Mouse (Mus musculus) forebrain, embryonic 15.5 days (tissue): ENCODE measurements at regions not wholly inside any gene's neighbourhood (a gene's known extent, or its start where the extent isn't known, plus 50 kb on each side); places are given as distances from the start of the nearest gene placed in this dataset.

Experiments
- ATAC-seq: fragments of 200-750 bp; cut with Nextera tagmentation; replicated peaks from 2 replicates; pipeline ENCODE4 v1.8.0; 2017; ENCODE audit warnings: mild to moderate bottlenecking, moderate TSS enrichment, moderate library complexity
- H3K27ac ChIP-seq: fragments of 300-500 bp; sonication (generic); replicated peaks from 2 replicates; pipeline ENCODE4 v1.5.1; 2015; ENCODE audit warnings: mild to moderate bottlenecking, inconsistent platforms
- H3K27me3 ChIP-seq: fragments of 300-500 bp; sonication (generic); 2 replicates; pipeline ENCODE4 v1.6.1; 2015; ENCODE audit warnings: inconsistent platforms
- H3K36me3 ChIP-seq: fragments of 300-500 bp; sonication (generic); 2 replicates; pipeline ENCODE4 v1.6.1; 2015; ENCODE audit warnings: mild to moderate bottlenecking, inconsistent platforms
- H3K4me1 ChIP-seq: fragments of 300-500 bp; sonication (generic); 2 replicates; pipeline ENCODE4 v1.6.1; 2015; ENCODE audit warnings: inconsistent platforms
- H3K4me2 ChIP-seq: fragments of 300-500 bp; sonication (generic); replicated peaks from 2 replicates; pipeline ENCODE4 v1.6.1; 2015; ENCODE audit warnings: mild to moderate bottlenecking, inconsistent platforms
- H3K4me3 ChIP-seq: fragments of 300-500 bp; sonication (generic); 2 replicates; pipeline ENCODE4 v1.5.1; 2015; ENCODE audit warnings: mild to moderate bottlenecking, inconsistent platforms
- H3K9ac ChIP-seq: fragments of 300-500 bp; sonication (generic); replicated peaks from 2 replicates; pipeline ENCODE4 v1.6.1; 2015; ENCODE audit warnings: mild to moderate bottlenecking, inconsistent platforms
- H3K9me3 ChIP-seq: fragments of 300-500 bp; sonication (generic); 2 replicates; pipeline ENCODE4 v1.6.1; 2016; ENCODE audit warnings: inconsistent platforms
- WGBS: fragments of 180-500 bp; shearing (Covaris S2); methylation state at CpG from one replicate; pipeline ENCODE4 v1.1.7; 2015; ENCODE audit warnings: mixed read lengths; 5-methylcytosine and 5-hydroxymethylcytosine counted together

DNA sequence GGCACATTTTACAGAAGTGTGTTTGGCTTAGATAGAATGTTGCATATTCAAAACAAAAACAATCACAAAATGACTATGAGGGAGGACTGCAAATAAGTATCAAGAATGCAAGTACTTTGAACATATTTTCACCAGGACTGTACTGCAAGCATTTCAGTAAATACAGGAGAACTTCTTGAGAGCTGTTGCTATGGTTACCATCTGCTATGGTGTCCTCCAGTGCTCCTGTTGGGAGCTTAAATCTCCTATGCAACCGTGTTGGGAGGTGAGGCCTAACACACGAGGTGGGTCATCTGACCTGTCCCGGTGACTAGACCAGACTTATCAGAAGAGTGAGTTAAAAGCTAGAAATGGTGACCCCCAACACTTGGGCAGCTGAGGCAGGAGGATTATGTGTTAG is 253.9 kb downstream of the 1500009L16Rik start:
- H3K27me3 ChIP-seq, result no peaks in the 10 kb centered on the region
- 36% methylated on average over 3 of the region's 3 CpGs for WGBS
- H3K9me3 ChIP-seq, result no peaks in the 10 kb centered on the region
- no peak overlapping the region for H3K4me3 ChIP-seq
- 0 out of 2 replicates have a peak, but pooled peaks have one; percentile 29 for ATAC-seq
- H3K4me1 ChIP-seq, result no peaks in the 10 kb centered on the region; the same call in 1 of the 2 replicates
- H3K9ac ChIP-seq, result no peak overlapping the region
- H3K36me3 ChIP-seq, result no peaks in the 10 kb centered on the region
- H3K4me2 ChIP-seq, result no peak overlapping the region
- no peak overlapping the region for H3K27ac ChIP-seq

DNA sequence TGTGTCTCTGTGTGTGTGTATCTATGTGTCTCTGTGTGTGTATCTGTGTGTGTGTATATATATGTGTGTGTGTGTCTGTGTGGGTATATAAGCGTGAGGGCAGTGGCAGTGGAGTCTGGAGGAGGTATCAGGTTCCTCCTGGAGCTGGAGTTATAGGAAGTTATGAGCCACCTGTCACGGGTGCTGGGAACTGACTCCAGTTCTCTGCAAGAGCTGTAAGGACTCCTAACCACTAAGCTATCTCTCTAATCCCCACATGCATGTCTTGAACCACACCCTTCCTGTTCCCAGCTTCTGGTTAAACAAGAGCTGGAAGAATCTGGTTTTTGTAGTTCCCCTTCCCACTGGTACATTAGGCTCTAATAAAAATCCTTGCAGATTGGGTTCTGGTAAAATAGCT is 257.3 kb downstream of the 1500009L16Rik start:
- ATAC-seq, result no peak
- no peak overlapping the region for H3K27ac ChIP-seq
- no peaks in the 10 kb centered on the region for H3K9me3 ChIP-seq
- peaks cover 5% of the 10 kb centered on the region for H3K4me1 ChIP-seq
- no peak overlapping the region for H3K4me3 ChIP-seq
- WGBS, result 95% methylated on average over 2 of the region's 2 CpGs
- no peak overlapping the region for H3K4me2 ChIP-seq
- no peaks in the 10 kb centered on the region for H3K36me3 ChIP-seq
- H3K9ac ChIP-seq, result no peak overlapping the region
- no peaks in the 10 kb centered on the region for H3K27me3 ChIP-seq

DNA sequence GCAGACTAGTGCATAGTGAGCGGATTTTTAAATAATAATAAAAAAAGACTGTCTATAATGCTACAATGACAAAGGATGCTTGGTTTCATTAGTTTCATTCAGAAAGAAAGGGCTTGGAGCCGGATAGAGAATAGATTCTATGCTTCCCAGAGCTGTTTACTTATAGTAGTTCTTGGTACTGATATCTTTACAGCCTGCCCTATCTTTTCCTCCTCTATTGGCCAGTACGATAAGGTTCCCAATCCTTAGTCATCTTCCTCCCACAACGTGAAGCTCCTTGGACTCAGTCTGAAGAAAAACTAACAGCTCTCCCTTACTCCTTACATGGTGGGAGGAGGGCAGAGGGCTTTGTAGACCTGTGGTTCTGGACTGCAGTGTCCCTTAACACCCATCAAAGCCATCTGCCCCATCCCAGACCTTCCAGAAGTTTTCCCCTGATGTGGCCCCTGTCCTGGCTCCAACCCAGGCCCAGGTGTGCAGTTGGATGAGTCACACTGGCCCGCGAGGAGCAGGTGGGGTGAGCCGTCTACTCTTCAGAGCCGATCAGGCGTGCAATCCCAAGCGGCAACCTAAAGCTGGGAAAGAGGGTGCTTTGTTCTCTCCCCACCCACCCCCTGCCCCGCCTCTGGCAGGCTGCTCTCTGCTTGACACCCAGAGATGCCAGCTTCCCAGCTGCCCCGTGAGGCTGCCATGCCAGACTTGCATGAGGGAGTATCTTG is 262.2 kb downstream of the 1500009L16Rik start:
- 29% methylated on average over 12 of the region's 12 CpGs for WGBS
- H3K4me3 ChIP-seq, result no peak overlapping the region
- no peak overlapping the region for H3K4me2 ChIP-seq
- peaks cover 11% of the 10 kb centered on the region for H3K4me1 ChIP-seq
- no peaks in the 10 kb centered on the region for H3K9me3 ChIP-seq
- no peak overlapping the region for H3K27ac ChIP-seq
- ATAC-seq, result peak; percentile 74
- H3K9ac ChIP-seq, result no peak overlapping the region
- no peaks in the 10 kb centered on the region for H3K27me3 ChIP-seq
- H3K36me3 ChIP-seq, result no peaks in the 10 kb centered on the region

DNA sequence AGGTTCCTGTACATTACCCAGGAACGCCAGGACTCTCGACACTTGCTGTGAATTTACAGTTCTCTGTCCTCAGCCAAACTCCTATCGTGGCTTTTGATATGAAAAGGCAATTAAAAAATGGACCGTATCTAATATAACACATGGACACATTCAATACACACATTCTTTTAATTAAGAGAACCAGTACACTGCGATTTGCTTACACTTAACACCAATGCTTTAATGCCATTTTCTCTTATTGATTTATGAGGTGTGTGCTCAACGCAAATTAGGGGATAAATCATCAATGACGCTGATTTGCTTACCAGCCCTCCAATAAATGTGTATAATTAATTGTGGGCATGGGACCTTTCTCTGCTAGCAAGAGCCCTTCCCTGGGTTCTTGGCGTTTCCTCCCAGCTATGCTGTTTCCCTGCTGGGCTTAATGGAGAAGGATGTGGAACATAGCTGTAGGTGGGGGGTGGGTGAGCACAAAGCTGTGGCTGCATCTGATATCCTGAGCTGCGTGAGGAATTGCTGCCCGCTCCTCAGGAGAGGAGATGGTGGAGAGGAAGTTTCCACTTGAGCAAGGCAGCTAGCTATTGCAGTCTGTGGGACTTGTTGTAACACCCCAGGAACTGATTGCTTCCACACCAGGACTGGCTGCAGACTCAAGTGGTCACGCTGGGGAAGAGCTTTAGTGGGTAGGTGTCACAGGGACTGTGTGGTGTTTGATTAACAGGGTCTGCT is 270.1 kb downstream of the 1500009L16Rik start:
- Histone ChIP-seq H3K4me2 (no peak overlapping the region), H3K9ac (no peak overlapping the region), H3K4me1 (no peaks in the 10 kb centered on the region), H3K36me3 (no peaks in the 10 kb centered on the region), H3K9me3 (no peaks in the 10 kb centered on the region), H3K27ac (no peak overlapping the region), H3K27me3 (no peaks in the 10 kb centered on the region), H3K4me3 (no peak overlapping the region)
- 85% methylated on average over 11 of the region's 11 CpGs for WGBS
- no peak for ATAC-seq

DNA sequence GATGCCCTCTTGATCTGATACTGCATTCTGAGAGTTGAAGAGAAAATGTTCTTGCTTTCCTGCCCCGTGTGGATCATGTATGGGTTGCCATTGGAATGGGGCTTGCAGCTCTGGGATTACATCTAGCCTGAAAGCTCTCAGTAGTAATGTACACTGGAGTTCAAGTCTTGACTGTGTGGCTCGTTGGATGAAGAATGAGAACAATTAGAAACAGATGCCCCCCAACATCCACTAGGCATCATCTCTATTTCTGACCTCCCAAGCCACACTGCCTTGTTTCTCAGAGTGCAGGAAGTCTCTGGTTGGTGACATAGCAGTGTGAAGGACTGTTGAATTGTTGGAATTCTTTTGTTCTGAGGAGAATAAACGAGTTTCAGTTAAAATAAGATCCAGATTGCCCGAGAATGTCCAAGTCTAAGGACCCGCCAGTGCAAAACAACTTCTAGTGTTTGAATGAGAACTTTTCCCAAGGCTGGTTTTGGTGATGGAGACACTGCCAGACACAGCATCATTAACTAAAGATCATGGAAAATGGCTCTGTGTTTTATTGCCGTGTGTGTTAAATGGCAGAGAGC is 272.4 kb downstream of the 1500009L16Rik start:
- Histone ChIP-seq H3K4me1 (no peaks in the 10 kb centered on the region), H3K27me3 (no peaks in the 10 kb centered on the region), H3K4me3 (no peak overlapping the region), H3K4me2 (no peak overlapping the region), H3K9ac (no peak overlapping the region), H3K36me3 (no peaks in the 10 kb centered on the region), H3K9me3 (no peaks in the 10 kb centered on the region), H3K27ac (no peak overlapping the region)
- ATAC-seq, result no peak
- 62% methylated on average over 6 of the region's 6 CpGs for WGBS

DNA sequence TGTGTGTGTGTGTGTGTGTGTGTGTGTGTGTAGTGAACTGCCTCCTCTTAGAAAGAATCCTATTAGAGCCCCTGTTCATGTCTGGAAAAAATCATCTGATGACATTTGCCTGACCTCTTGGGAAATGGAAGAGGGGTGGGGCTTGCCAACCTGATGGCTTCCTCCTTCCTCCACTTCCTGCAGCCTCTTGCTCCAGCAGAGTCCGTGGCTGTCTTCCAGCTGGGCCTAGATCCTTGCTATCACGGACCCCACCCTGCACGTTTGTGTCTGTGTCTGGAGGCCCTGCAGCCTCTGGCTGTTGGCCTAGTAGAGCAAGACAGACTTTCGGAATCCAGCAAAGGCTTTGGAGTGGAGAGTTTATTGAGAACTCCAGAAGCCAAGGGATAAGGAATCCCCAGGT is 273.2 kb downstream of the 1500009L16Rik start:
- ATAC-seq, result no peak
- H3K36me3 ChIP-seq, result no peaks in the 10 kb centered on the region
- H3K4me2 ChIP-seq, result no peak overlapping the region
- no peaks in the 10 kb centered on the region for H3K9me3 ChIP-seq
- no peaks in the 10 kb centered on the region for H3K4me1 ChIP-seq
- 81% methylated on average over 4 of the region's 4 CpGs for WGBS
- no peaks in the 10 kb centered on the region for H3K27me3 ChIP-seq
- H3K4me3 ChIP-seq, result no peak overlapping the region
- no peak overlapping the region for H3K9ac ChIP-seq
- H3K27ac ChIP-seq, result no peak overlapping the region

DNA sequence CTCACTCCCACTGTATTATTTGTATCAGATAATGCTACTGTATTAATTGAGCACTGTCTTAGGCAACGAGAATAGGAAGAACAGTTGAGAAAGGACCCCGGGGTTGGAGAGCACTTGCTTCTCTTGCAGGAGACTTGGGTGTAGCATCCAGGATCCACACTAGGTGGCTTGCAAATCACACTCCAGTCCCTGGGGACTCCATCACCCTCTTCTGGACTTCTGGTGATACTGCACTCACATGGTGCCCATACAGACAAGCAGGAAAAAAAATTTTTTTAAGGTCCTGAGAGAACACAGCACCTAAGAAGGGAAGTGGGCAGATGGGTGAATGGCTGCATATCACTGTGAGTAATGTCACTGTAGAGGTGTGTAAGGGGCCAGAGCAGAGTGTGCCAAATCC is 273.8 kb downstream of the 1500009L16Rik start:
- no peaks in the 10 kb centered on the region for H3K9me3 ChIP-seq
- H3K4me2 ChIP-seq, result no peak overlapping the region
- no peak overlapping the region for H3K27ac ChIP-seq
- H3K36me3 ChIP-seq, result no peaks in the 10 kb centered on the region
- ATAC-seq, result no peak
- no peaks in the 10 kb centered on the region for H3K27me3 ChIP-seq
- no peaks in the 10 kb centered on the region for H3K4me1 ChIP-seq
- 88% methylated on average over 2 of the region's 2 CpGs for WGBS
- no peak overlapping the region for H3K4me3 ChIP-seq
- H3K9ac ChIP-seq, result no peak overlapping the region

DNA sequence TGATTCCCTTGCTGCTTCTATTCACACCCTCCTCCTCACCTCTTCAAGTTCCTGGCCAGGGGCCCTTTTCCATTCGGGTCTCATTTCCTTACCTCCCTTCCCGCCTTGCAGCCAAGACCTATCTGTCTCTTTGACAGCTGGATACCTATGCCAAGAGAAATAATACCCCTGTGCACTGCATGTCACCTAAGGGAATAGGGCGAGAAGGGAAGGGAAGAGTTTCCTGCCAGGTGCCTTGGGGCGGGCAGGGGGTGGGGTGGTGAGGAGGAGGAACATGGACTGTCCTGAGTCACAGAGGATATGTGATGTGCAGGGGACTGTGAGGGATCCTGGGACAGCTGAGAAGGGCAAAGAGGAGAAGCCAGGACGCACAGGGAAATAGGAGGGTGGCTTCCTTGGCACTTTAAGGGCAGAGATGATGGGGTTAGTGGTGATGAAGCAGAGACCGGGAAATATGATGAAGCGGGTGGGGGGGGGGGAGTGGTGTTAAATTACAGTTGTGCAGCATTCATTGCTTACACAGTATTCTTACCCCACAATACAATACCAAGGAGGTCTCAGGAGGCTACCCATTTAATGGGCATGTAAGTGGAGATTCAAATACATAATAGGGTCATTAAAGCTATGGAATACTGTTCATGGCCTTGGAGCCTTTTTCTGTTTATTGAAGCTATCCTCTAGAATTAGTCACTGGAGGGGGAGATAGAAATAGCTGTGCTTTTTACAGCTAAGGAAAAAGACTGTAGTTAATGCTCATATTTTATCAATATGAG is 278.0 kb downstream of the 1500009L16Rik start:
- Histone ChIP-seq H3K4me3 (no peak overlapping the region), H3K36me3 (no peaks in the 10 kb centered on the region), H3K4me1 (no peaks in the 10 kb centered on the region), H3K27ac (no peak overlapping the region), H3K27me3 (no peaks in the 10 kb centered on the region), H3K4me2 (no peak overlapping the region), H3K9me3 (no peaks in the 10 kb centered on the region), H3K9ac (no peak overlapping the region)
- 78% methylated on average over 7 of the region's 7 CpGs for WGBS
- ATAC-seq, result no peak

DNA sequence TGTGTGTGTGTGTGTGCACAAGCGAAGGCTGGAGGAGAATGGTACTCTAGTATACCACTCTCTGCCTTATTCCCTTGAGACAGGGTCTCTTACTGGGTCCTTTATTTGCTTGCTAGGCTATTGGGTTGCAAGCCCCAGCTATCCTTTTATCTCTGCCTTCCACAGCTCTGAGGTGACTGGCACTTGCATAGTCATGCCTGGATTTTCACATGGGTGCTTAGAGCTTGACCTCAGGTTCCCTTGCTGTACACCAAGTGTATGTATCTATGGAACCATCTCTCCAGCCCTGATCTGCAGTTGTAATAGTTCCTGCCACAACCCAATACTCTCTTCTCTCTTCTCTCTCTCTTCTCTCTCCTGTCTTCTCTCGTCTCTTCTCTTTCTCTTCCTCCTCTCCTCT is 280.1 kb downstream of the 1500009L16Rik start:
- Histone ChIP-seq H3K27ac (no peak overlapping the region), H3K9ac (no peak overlapping the region), H3K4me3 (no peak overlapping the region), H3K4me2 (no peak overlapping the region), H3K9me3 (no peaks in the 10 kb centered on the region), H3K36me3 (no peaks in the 10 kb centered on the region), H3K27me3 (no peaks in the 10 kb centered on the region), H3K4me1 (no peaks in the 10 kb centered on the region)
- ATAC-seq, result no peak
- 69% methylated on average over 2 of the region's 2 CpGs for WGBS

DNA sequence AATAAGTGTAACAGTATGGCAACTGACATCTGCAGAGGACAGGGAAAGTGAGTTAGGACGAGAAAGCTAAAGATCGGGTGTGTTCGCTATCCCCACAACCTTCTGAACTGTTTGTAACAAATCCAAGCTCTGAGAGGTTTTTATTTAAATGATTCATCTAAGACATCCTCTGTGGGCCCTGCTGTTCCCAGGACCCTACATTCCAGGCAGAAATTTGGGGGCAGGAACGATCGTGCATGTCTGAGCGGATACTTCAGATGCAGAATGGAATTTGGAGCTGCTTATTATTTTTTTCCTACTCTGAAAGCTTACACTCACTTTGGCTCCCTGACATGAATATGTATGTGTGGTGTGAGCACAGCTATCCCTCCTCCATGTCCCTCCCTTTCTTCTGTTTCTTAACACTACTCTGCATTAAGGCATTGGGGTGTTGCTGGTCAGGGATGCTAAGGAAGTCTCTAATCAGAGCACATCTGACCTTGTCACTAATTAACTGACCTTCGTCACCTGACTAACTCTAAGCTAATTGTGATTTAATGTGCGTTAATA is 281.0 kb downstream of the 1500009L16Rik start:
- ATAC-seq, result no peak
- Histone ChIP-seq H3K9me3 (no peaks in the 10 kb centered on the region), H3K9ac (no peak overlapping the region), H3K4me3 (no peak overlapping the region), H3K27ac (no peak overlapping the region), H3K27me3 (no peaks in the 10 kb centered on the region), H3K4me1 (no peaks in the 10 kb centered on the region), H3K36me3 (no peaks in the 10 kb centered on the region), H3K4me2 (no peak overlapping the region)
- WGBS, result 71% methylated on average over 8 of the region's 8 CpGs

DNA sequence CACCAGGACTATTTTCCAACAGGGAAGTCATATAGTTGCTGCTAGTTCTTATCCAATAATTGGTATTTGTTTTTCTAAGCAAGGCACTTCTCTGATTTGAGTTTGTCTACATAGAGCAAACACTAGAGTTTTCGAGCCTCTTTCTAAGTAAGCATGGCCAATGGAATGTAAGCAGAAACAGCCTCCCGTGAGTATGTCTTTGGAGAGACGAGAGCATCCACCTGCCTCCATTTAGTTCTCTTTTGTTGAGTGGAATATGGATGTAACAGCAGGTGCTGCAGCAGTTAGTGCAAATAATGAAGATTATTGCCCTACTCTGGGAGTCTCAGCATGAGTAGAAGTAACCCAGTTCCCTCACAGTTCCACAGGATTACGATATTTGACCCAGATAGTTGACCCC is 286.3 kb downstream of the 1500009L16Rik start:
- no peak overlapping the region for H3K9ac ChIP-seq
- no peaks in the 10 kb centered on the region for H3K36me3 ChIP-seq
- no peak overlapping the region for H3K4me2 ChIP-seq
- ATAC-seq, result no peak
- no peaks in the 10 kb centered on the region for H3K27me3 ChIP-seq
- WGBS, result 86% methylated on average over 4 of the region's 4 CpGs
- no peaks in the 10 kb centered on the region for H3K4me1 ChIP-seq
- no peak overlapping the region for H3K27ac ChIP-seq
- H3K9me3 ChIP-seq, result no peaks in the 10 kb centered on the region
- H3K4me3 ChIP-seq, result no peak overlapping the region

DNA sequence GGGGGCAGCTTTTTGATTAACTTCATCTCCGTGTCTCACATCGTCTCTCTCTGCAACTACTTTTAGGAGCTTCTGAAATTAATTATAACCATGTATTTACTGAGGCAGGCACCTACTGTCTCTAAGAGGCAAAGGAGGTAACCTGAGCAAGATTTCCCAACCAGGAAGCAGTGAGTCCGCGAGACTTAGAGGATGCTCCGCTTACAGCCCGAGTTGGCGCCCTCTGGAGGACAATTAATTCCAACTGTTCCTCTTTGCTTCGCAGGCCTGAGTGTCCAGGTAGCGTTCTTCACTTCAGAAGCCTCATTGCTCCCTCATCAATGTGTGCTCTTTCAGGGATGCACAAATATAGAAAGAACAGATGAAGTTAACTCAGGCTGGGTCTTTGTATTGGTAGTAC is 296.7 kb downstream of the 1500009L16Rik start:
- H3K27me3 ChIP-seq, result no peaks in the 10 kb centered on the region
- H3K27ac ChIP-seq, result no peak overlapping the region
- 0 out of 2 replicates have a peak, but pooled peaks have one; percentile 43 for ATAC-seq
- no peaks in the 10 kb centered on the region for H3K4me1 ChIP-seq
- H3K9me3 ChIP-seq, result no peaks in the 10 kb centered on the region
- H3K4me3 ChIP-seq, result no peak overlapping the region
- H3K4me2 ChIP-seq, result no peak overlapping the region
- H3K9ac ChIP-seq, result no peak overlapping the region
- 14% methylated on average over 9 of the region's 9 CpGs for WGBS
- H3K36me3 ChIP-seq, result no peaks in the 10 kb centered on the region
